Mouse (Mus musculus): ENCODE results near the gene Fmnl3. TPM values are rescaled to one million over a fixed set of nuclear protein-coding genes. Genes with fewer than 3 reads are reported as not detected.
A peak's percentile ranks its signal among the peaks of the same experiment; 100 is the strongest.
"Not testable (repeated sequence)": the region's sequence is repeated elsewhere in the genome, so short reads cannot be mapped to it uniquely, and the experiment has no call there.

Gene Fmnl3
- total RNA-seq, 2 experiments from 2014 or later: 6.6 to 7.0 TPM

DNA sequence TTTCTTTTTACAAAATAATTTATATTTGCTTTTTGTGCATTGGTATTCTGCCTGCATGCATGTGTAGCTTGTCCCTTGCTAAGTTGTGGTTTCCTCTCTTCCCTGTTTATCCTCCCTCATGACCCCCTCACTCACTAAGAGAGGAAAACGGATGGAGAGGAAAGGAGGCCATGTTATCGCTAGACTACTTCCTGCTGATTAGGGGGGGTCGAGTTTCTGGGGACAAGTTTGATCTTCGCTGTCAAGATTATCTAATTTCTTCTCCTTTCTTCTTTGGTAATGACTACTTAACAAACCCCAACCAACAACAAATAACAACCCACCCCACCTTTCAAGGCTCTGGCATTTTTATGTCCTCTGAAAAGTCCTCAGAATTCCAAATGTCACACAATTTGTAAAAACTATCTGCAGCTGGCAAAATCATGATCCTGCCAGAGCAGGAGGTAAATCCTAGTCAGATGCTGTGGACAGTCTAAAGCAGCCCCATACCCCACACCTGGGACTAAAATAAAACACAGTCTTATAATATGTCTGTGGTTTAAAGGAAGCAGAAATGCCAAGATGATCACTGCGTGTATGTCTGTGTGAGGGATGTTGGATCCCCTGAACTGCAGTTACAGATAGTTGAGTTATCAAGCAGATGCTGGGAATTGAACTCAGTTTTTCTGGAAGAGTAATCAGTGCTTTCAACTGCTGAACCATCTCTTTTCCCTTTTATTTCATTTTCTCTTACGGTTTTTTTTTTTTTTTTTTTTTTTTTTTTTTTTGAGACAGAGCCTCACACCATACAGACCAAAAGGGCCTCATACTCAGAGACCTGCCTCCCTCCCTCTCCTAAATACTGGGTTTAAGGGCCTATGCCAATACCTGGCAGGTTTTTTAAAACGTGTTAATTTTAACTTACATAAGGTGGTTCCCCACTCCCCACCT lies 20.5 kb upstream of the Fmnl3 start:
- intact Hi-C loops (cut with DNase I): no loop called here
- DNase-seq: no peak

DNA sequence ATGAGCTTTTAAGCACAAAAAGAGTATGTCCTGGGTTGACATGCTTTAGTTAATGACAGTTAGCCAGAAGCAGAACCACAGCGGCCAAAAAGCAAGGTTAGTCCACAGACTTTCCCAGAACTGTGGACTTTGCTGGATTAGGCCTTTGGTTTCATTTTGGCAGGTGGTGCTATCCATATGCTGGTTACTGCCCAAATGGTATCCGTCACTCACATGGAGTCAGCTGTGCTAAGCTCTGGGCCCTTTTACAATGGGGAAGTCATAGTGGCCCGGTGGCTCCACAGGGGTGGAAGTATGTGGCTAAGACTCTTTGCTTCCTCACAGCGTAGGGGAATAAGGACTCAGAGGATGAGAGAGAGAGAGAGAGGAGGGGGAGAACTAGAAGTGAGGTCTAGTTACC lies 17.7 kb upstream of the Fmnl3 start:
- intact Hi-C loops (cut with DNase I): no loop called here

DNA sequence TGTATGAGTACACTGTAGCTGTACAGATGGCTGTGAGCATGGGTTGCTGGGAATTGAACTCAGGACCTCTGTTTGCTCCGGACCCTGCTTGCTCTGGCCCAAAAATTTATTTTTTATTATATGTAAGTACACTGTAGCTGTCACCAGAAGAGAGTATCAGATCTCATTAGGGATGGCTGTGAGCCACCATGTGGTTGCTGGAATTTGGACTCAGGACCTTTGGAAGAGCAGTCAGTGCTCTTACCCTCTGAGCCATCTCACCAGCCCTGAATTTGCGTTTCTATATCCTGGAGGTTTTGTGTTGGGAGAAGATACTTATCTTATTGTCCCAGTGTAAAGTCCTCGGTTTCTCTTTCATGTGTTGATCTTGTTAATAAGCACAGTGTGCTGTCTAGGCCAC lies 16.5 kb upstream of the Fmnl3 start:
- intact Hi-C loops (cut with DNase I): no loop called here
- no peak for DNase-seq

More for the DNA sequence above, 17.7 kb upstream of the Fmnl3 start:
- DNase-seq: no peak

- DNase-seq; intact Hi-C loops (cut with DNase I): not testable (repeated sequence)
Measured at GRCm38 (mm10) chr15:99386110-99386509, 15.8 kb upstream of the Fmnl3 start.

- intact Hi-C loops (cut with DNase I): no loop called here
- no peak for DNase-seq
Measured at GRCm38 (mm10) chr15:99384071-99384470, 13.8 kb upstream of the Fmnl3 start.

DNA sequence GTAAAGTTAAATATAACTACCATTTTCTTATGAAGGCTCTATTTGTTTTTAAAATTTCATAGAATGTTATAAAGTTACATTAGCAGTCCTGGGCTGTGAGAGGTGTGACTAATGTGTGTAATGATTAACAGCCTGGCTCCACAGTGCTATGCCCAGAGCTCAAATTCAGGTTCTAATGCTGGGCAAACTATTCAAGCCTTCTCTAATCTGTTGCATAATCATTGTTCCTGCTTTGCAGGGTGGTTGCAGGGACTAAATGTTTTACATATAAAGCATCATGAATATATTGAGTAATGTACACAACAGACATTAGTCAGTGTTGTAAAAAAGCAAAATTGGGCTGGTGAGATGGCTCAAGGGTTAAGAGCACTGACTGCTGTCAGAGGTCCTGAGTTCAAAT lies 12.6 kb upstream of the Fmnl3 start:
- intact Hi-C loops (cut with DNase I): no loop called here

DNA sequence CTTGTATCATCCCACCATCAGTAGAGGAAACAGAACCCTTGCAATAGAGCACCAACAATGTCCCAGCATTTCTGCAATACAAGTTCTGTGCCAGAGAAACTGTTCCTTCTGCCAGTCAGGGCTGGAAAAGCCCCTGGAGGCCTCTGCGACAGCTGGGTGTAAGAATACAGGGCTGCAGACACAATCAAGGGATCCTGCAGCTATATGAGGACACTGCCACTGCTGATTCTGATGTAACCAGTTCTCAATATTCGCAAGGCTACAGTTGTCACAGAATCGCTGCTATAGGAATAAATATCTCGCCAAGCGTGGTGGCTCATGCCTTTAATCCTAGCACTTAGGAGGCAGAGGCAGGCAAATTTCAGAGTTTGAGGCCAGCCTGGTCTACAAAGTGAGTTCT lies 6.0 kb upstream of the Fmnl3 start:
- DNase-seq: no peak
- intact Hi-C loops (cut with DNase I): no loop called here

More for the DNA sequence above, 12.6 kb upstream of the Fmnl3 start:
- DNase-seq: no peak

GRCm38 (mm10) chr15:99375581-99375980 lies 5.3 kb upstream of the Fmnl3 start:
- no peak for DNase-seq
- intact Hi-C loops (cut with DNase I): no loop called here

DNA sequence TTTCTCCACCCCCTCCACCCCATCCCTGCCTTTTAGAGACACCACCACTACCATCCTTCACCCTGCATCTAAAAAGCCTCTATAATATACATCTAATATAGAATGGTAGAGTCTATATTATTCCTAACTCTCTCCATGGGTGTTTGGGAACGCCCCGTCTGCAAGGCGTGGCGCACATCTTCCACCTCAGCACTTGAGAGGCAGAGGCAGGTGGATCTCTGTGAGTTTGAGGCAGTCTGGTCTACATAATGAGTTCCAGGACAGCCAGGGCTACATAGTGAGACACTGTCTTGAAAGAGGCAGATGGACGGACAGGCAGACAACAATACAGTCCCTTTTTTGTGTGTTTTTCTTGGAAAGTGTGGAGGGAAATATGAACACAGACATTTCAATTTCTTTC lies 4.8 kb upstream of the Fmnl3 start:
- no peak for DNase-seq
- intact Hi-C loops (cut with DNase I): no loop called here

DNA sequence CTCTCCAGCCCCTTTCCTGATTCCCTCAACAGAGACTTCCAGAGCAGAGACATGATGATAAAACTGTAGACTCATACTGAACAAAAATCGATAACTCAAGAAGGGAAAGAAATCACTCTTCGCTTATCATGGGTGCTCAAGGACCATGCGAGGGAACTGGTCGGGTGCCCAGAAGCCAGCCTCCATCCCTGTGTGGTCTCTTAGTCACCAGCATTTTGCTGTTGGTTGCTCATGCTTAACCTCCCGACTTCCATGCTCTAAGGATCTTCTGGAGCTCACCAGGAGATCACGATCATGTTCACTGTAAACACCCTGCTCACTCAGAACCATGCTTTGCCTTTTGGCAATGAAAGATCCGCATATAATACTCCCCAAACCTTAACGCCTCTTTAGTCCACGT lies 2.5 kb upstream of the Fmnl3 start:
- intact Hi-C loops (cut with DNase I): no loop called here
- DNase-seq: no peak

GRCm38 (mm10) chr15:99371526-99372340 lies 1.5 kb upstream of the Fmnl3 start:
- DNase-seq: no peak
- intact Hi-C loops (cut with DNase I): no loop called here

GRCm38 (mm10) chr15:99369391-99370171 lies 701 bp downstream of the Fmnl3 start:
- intact Hi-C loops (cut with DNase I): loop anchor here (1.0 to 2.0 kb wide), 2 partner anchors 43 to 53 kb away; no protein-coding TSS in a partner anchor
- DNase-seq: peak in 1 of 2 experiments; percentile 37

- intact Hi-C loops (cut with DNase I): loop anchor here (2.0 kb wide), 1 partner anchor 42 kb away; no protein-coding TSS in a partner anchor
- no peak for DNase-seq
Measured at GRCm38 (mm10) chr15:99368583-99369266, 1.6 kb downstream of the Fmnl3 start.

DNA sequence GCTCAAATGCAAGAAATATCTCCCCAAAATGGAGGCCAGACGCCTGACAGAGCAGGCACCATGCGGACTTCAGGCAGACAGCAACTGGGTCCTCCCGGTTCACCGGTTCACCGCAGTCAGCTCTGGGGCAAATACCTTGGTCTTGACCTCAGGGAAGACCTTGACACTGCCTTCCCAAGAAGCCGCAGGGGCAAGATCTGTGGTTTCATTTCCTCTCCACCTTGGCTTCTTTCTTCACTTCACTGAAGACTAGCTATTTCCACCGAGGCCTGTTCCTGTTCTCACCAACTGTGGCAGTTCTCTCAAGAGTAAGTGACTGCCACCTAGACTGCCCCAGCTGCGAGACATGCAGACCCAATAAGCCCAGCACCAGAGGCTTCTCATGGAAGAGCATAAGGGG lies 5.4 kb downstream of the Fmnl3 start:
- intact Hi-C loops (cut with DNase I): no loop called here

DNA sequence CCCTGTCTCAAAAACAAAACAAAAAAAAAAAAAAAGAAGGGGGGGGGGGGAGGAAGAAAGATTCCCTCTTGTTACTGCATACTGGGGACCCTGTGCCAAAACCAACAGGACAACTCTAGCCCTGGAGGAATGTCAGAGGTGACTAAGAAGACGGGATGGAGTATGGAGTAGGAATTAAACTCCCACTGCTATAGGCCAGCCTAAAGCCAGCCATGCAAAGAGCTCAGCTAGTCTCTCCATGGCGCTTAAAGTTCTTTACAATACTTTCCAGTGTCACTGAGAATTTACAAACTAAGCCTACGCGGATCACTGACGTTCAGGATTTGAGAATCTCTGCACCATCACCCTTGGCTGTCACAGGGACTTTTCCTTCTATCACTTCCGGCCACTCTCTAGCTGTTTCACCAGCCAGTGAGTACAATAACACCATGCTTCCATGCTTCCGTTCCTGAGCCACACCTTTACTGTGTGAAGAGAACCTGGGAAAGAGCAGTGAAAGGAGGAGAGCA lies 6.2 kb downstream of the Fmnl3 start:
- no peak for DNase-seq
- intact Hi-C loops (cut with DNase I): no loop called here

More for the DNA sequence above, 5.4 kb downstream of the Fmnl3 start:
- DNase-seq: no peak

- DNase-seq: no peak
- intact Hi-C loops (cut with DNase I): no loop called here
Measured at GRCm38 (mm10) chr15:99358952-99359351, 11.3 kb downstream of the Fmnl3 start.

DNA sequence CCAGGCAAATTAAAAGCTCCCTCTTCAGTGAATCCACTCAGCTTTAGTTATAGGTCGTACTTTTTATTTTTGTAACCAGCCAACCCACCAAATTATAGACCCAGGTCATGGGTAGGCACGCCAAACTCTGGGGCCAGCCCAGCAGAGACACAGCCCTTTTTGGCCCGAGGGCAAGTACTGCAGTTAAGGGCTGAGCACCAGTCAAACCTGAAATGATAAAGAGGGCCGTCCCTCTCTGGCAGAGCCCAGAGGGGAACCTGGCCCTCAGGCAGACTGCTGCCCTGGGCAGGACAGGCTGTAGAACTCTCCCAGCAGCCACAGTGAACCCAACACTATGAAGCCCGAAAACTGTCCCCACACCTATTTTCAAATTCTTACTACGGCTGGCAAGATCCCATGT lies 13.8 kb downstream of the Fmnl3 start:
- intact Hi-C loops (cut with DNase I): no loop called here
- DNase-seq: no peak

DNA sequence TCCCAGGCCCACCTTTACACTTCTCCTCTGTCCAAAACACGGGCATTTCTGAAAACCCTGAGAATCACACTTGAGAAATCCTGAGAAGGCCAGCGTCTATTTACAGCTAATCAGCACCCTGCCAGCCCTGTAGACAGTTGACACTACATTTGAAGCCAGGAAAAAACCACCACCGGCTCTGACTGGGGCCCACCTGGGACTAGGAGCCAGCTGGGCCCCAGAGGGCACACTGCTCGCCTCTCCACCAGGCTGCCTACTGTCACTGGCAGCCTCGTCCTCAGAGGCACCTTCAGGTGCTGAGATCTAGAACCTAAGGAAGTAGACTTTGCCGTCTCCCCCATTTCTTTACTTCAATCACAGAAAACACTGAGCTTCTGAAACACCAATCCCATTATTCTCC lies 14.6 kb downstream of the Fmnl3 start:
- intact Hi-C loops (cut with DNase I): no loop called here
- DNase-seq: no peak

GRCm38 (mm10) chr15:99352306-99352705 lies 18.0 kb downstream of the Fmnl3 start:
- no peak for DNase-seq
- intact Hi-C loops (cut with DNase I): no loop called here

DNA sequence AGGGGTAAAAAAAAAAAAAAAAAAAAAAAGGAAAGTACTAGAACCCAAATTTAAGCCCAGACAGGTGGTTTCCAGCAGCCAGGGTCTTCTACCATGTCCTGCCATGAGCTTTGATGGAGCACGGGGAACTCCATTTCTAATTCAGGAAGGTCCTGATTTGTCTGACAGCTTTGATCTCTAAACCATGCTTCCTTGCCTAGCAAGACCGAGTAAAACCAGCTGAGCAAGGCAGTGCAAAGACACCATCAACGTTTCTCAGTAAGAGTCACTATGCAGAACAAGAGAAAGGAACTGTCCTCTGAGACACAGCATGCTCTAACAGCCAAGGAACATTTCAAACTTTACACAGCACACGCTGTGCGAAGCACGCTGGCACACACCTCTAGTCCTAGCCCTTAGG lies 18.7 kb downstream of the Fmnl3 start:
- intact Hi-C loops (cut with DNase I): no loop called here
- no peak for DNase-seq

Data from gastrocnemius, postnatal 36 days (tissue).